Mouse (Mus musculus): ENCODE measurements around the gene Exosc8.

The Exosc8 gene

GRCm38 (mm10) chr3:54753411-54753810, 18.2 kb upstream of the Exosc8 start:
- no peak for TF ChIP-seq GATA4 (IDR thresholded peaks at IDR 0.05; ENCODE audit: insufficient replicate concordance, low read length)

- TF ChIP-seq GATA4 (IDR thresholded peaks at IDR 0.05; ENCODE audit: insufficient replicate concordance, low read length): no peak
These were observed 10.6 kb upstream of the Exosc8 start for GRCm38 (mm10) chr3:54745799-54746198.

- no peak for TF ChIP-seq GATA4 (IDR thresholded peaks at IDR 0.05; ENCODE audit: insufficient replicate concordance, low read length)
These were observed 6.8 kb upstream of the Exosc8 start for GRCm38 (mm10) chr3:54741965-54742364.

GRCm38 (mm10) chr3:54737317-54737716, 2.1 kb upstream of the Exosc8 start:
- no peak for TF ChIP-seq GATA4 (IDR thresholded peaks at IDR 0.05; ENCODE audit: insufficient replicate concordance, low read length)

GRCm38 (mm10) chr3:54736101-54736927, 1.1 kb upstream of the Exosc8 start:
- TF ChIP-seq GATA4 (IDR thresholded peaks at IDR 0.05; ENCODE audit: insufficient replicate concordance, low read length): no peak

- TF ChIP-seq GATA4 (IDR thresholded peaks at IDR 0.05; ENCODE audit: insufficient replicate concordance, low read length): no peak; the same call in 1 of the 2 replicates
These were observed 564 bp downstream of the Exosc8 start for GRCm38 (mm10) chr3:54734411-54735246.

- TF ChIP-seq GATA4 (IDR thresholded peaks at IDR 0.05; ENCODE audit: insufficient replicate concordance, low read length): no peak
These were observed 2.8 kb downstream of the Exosc8 start for GRCm38 (mm10) chr3:54732371-54732770.

GRCm38 (mm10) chr3:54731626-54732150, 3.5 kb downstream of the Exosc8 start:
- TF ChIP-seq GATA4 (IDR thresholded peaks at IDR 0.05; ENCODE audit: insufficient replicate concordance, low read length): no peak

- no peak for TF ChIP-seq GATA4 (IDR thresholded peaks at IDR 0.05; ENCODE audit: insufficient replicate concordance, low read length)
These were observed 7.1 kb downstream of the Exosc8 start for GRCm38 (mm10) chr3:54728100-54728499.

GRCm38 (mm10) chr3:54727588-54727987, 7.6 kb downstream of the Exosc8 start:
- TF ChIP-seq GATA4 (IDR thresholded peaks at IDR 0.05; ENCODE audit: insufficient replicate concordance, low read length): no peak

GRCm38 (mm10) chr3:54725344-54725743, 9.8 kb downstream of the Exosc8 start:
- TF ChIP-seq GATA4 (IDR thresholded peaks at IDR 0.05; ENCODE audit: insufficient replicate concordance, low read length): no peak

- no peak for TF ChIP-seq GATA4 (IDR thresholded peaks at IDR 0.05; ENCODE audit: insufficient replicate concordance, low read length)
These were observed 11.3 kb downstream of the Exosc8 start for GRCm38 (mm10) chr3:54723741-54724500.

GRCm38 (mm10) chr3:54718947-54719346, 16.2 kb downstream of the Exosc8 start:
- no peak for TF ChIP-seq GATA4 (IDR thresholded peaks at IDR 0.05; ENCODE audit: insufficient replicate concordance, low read length)

GRCm38 (mm10) chr3:54717348-54717747, 17.8 kb downstream of the Exosc8 start:
- no peak for TF ChIP-seq GATA4 (IDR thresholded peaks at IDR 0.05; ENCODE audit: insufficient replicate concordance, low read length)

- TF ChIP-seq GATA4 (IDR thresholded peaks at IDR 0.05; ENCODE audit: insufficient replicate concordance, low read length): no peak
These were observed 19.7 kb downstream of the Exosc8 start for GRCm38 (mm10) chr3:54715461-54715860.

Measured in liver, adult (tissue).